Mouse (Mus musculus) embryo, embryonic 11.5 days (tissue): ENCODE data around the gene 1700028P14Rik.

ENCODE experiments used
- DNase-seq: peaks from one replicate; pipeline ENCODE4 v3.0.0-alpha.2; 2012; ENCODE audit warnings: low read depth, low spot score

The 1700028P14Rik gene

DNA sequence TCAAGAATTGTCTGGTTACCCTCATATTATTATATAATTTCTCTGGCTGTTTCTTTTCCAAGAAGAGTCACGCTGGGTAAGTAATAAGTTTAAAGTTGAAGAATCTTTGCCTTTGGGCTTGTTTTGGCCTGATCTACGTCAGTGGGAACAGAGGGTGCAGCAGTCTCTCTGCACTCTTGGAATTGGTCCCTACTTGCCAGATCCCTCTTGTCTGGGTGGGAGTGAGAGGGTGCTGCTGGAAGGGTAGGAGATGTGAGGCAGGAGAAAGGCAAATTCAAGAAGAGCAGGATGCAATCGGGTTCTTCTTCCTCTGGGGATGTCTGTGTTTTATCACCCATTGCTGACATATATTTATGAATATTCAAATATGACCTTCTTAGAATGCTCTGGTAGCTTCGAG is 42.9 kb downstream of the 1700028P14Rik start:
- DNase-seq, result no peak

DNA sequence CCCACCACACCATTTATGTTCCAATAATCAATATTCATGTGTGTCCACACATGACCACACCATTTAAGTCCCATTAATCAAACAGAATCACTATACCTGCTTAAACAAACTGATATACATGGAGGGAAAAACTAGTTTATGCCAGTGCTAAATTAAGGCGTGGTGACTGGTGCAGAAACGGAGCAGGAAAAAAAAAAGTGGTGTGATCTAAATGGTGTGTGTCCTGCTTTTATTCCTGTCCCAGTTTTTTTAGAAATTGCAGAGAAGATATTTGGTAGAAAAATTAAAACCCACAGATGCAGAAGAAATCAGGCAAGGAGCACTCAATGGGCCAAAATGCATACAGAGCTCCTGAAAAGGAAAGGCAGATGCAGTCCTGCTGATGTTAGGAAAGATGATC is 44.7 kb downstream of the 1700028P14Rik start:
- DNase-seq, result no peak

DNA sequence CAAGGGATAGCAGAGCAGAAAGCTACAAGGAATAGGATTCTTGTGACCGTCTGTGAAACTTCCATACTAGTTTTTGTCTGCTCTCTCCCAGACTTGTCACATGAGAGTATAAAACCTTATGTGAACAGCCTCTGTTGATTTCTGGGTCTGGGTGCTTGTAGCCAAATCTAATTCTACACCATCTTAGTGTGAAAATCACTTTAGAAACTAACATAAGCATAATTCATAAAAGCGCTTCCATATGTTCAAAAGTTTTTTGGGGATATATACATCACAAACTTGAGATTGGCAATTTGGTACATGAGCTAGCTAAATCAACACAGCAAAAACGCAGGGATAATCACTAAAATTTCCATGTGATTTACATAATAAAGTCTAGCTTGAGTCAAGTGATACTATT is 57.7 kb downstream of the 1700028P14Rik start:
- no peak for DNase-seq

DNA sequence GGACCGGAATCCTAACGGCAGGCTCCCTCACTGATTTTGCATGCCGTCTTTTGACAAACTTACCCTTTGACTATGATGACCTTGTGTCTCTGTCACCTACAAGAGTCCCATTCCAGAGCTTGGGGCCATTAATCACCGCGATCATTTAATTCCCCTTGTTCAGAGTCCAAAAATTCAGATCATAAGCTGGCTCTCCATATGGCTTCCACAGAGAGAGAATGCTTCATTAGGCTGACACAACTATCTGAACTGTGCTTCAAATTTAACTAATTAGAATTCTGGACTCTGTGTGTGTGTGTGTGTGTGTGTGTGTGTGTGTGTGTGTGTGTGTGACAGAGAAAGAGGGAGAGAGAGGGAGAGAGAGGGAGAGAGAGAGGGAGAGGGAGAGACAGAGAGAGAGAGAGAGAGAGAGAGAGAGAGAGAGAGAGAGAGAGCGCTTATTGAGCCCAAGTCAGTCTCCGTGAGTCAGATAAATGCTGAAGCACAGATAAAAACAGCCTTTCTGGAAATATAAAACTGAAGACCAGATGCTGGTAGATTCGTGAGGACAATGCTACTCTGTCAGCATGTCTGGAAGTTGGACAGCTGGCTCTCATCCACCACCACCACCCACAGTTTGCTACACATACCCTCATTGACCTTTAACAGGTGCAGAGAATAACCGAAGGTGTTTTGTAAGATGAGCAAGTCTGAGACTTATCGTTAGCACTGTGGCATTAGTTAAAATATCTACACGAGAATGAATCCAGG is 73.8 kb downstream of the 1700028P14Rik start:
- no peak for DNase-seq

DNA sequence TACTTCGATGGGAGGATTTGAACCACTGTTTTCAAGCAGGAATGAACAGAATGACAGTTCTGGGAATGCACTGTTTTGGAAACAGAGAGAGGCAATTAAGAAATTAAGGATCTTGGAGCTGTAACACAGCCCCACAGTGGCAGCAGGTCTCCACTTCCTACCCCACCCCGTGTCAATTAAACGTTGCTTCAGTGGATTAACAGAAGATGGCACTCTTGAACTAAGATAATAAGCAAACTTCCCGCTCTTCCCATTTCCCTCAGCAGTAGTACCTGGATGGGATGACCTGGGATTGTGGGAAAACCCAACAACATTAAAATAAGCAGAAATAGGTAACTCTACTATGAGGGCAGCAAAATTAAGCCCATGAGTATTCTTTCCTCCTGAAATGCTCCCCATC is 75.9 kb downstream of the 1700028P14Rik start:
- DNase-seq, result no peak

DNA sequence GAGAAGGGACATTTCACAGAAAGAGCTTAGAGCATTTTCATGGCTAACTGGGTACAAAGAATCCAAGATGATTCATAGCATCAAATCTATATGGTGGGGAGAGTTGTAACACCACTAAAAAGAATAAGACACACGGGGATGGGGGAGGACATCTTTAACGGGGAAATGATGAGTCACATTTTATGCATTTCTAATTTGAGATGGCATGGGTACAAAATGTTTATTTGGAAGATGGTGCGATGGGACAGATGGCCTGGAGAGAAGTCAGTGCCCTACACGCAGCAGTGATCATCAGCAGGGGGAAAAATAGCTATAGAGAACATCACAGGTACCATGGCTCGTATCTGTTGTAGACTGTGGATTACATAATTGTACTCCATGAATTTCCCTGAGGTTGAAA is 88.9 kb downstream of the 1700028P14Rik start:
- DNase-seq, result no peak

DNA sequence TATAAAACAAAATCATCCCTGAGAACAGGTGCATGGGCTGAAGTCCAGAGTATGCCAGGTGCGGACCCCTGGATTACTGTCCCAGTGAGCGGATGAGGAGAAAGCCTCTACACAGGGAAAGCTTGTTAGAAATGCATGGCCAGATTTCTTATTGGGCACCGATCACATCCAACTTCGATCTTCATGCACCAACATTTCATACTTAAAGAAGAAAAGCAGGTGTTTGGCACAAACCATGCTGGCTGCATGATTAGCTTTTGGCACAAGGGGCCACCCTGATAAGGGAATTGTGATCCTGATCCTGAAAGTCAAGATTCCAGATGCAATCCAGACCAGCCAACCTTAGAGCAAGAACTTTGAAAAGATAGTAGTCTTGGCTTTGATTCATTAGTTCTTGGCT is 90.0 kb downstream of the 1700028P14Rik start:
- DNase-seq, result no peak

DNA sequence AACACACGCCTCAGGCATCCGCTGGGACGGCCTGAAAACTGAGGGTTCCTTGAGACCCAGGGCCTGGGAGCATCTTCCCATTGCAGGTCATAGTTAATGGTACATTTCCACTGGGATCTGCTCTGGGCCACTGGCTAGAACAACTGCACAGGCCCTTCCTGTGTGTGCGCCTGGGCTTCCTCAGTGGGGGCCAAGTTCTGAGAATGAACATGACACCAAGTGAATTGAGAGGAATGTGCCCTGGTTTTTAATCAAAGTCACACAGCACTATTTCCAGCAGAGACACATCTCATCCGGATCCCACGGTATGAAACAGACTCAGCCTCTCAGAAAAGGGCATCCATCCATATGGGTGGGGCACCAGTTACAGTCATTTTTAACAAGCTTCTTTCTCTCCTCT is 90.6 kb downstream of the 1700028P14Rik start:
- no peak for DNase-seq

DNA sequence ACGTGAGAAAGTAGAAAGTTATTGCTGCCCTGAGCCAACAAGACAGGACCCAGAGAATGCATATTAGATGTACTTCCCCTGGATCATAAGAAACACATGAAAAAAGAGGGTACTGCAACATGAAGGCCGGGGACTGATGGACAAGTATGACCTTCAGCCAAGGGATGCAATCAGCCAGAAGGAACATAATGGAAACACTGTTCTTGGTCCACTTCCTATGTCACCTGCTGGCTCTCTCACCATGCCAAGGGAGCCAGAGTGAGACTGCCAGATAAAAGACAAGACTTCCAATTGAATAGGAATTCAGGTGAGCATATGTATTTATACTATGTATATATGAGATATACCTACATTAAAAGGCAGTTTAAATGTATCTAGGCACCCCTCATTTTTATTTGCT is 99.2 kb downstream of the 1700028P14Rik start:
- no peak for DNase-seq

DNA sequence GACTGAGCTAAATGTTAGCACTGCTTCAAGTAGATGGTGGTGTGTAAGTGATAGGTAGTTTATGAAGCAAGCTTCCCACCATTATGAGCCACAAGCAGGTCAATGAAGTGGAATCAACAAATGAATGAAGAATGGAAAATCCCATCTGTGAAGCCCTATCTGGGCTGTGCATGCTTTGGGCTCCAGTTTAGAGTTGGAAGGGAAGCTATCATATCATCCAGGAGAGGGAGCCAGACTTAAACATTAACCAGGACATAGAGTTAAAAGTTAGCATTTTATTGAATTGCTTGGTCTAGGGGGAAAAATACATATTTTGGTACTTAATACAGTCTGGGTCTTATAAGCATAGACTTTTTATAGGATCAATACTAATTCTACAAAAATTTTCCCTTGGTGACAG is 107.0 kb downstream of the 1700028P14Rik start:
- DNase-seq, result no peak

DNA sequence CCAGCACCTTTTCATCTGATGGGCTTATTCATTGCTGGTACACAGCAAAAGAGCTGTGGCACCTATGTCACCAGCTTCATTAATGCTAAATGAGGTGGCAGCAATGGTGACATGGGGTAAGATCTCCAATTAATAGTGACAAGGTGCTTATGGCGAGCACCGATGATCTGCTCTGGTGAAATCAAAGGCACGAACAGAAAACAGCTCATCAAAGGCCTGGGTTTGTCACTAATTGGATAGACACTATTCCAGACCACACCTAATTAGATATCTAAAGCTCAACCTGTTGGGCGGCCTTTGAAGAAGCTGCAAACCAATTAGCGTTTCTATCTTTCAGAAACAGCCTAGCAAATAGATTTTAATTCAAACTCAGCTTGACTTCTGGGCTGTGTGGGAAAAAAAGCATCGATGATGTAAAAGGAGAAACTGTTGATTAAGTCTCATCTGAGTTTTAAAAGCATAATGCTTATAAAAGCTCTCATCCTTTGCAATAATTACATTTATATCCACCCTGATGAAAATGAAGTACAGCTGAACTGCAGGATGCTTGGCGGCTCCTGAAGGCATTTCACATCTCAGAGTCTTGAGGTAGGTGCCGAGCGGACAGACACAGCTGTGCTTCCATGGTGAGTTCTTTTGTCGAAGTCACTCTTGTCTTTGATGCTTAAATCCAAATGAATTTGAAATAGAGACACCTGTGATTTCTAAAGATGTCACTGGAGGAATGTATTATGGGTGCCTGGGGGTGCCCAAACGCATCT is 109.2 kb downstream of the 1700028P14Rik start:
- no peak for DNase-seq

DNA sequence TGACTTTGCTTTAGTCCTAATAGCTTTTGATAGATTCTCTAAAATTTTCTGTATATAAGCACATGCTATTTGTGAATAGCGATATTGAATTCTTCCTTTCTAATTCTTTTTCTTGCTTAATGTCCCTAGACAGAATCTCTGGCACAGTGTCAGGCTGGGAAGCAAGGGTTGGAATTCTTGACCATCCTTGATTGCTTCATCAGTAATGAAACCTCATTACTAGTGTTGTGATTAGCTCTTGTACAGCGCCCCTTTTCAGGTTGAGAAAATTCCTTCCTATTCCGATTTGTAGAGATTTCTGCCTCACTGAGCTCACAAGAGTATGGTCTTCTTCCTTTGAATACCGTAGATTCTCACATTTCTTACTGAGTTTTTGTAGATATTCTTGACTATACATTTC is 109.9 kb downstream of the 1700028P14Rik start:
- DNase-seq, result no peak

DNA sequence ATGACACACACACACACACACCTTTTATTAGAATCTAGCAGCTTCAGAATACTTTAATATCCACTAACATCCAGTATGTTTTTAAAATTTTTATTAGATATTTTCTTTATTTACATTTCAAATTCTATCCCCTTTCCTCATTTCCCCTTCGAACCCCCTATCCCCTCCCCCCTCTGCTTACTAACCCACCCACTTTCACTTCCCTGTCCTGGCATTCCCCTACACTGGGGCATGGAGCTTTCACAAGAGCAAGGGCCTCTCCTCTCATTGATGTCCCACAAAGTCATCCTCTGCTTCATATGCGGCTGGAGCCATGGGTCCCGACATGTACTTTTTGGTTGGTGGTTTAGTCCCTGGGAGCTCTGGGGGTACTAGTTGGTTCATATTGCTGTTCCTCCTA is 116.9 kb downstream of the 1700028P14Rik start:
- DNase-seq, result no peak

DNA sequence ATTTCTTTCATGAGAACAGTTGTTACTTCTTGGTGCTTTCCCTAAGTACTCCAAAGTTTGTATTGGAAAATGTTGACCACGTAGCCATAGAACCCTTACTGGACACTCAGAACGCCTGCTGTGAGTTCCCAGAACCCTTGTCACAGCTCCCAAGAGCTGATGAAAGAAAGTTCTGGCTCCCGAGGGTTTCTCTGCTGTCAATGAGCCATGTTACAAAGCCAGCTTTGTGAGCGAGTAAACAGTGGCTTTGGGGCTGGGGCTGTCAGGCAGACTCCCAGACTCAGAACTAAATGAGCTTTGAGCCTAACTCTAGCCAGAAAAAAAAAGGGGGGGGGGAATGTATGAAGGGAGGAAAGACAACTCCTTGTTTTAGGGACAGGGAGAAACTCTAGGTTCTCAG is 120.7 kb downstream of the 1700028P14Rik start:
- DNase-seq, result no peak

DNA sequence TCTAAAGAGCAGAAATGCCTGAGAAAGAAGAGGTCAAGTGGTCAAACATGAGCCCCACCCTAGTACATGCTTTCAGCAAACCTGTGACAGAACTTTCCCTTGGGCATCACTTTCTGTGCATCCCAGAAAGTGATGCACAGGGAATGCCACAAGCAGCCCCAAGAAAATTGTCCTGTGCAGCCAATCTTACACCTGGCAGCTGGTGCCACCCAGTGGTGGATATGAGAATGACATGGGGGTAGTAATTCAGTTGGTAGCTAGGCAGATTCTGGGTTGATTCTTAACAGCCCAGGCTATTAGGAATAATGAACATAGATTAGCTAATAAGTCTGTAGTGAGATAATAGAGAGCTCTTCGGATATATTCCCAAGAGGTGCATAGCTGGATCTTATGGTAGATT is 128.9 kb downstream of the 1700028P14Rik start:
- peak; percentile 56 for DNase-seq

DNA sequence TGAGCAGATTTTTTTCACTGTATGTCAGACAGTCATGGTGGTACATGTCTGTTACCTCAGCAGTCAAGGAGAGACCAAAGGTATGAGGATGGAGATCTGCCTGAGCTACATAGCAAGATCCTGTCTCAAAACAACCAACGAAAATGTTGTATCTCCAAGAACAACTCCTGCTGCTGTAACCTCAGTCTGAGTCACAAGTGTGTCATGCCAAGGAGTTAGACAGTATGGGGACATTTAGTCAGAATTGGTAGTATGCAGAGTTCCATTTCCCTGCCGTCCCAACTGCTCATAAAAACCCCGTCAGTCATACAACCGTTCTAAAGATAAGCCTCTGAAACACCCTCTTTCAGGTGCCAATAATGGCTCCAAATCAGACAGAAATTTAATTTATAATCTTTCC is 130.8 kb downstream of the 1700028P14Rik start:
- no peak for DNase-seq

DNA sequence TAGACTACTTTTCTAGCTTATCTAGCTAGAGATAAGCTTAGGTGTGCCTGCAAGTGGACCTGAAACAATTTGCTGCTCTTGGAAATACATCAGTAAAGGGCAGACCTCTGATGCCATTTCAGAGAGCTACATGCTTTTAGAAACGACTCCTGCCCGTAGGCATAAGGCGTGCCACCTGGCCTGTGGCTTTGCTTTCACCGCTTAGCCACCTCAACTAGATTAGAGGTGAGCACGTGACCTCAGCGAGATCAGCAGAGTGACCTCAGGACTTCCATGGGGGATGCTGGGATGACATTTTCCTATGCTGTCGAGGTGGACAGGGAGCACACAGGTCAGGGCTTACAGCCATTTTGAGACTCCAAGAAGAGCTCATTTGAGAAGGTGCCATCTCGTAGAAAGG is 131.5 kb downstream of the 1700028P14Rik start:
- no peak for DNase-seq

DNA sequence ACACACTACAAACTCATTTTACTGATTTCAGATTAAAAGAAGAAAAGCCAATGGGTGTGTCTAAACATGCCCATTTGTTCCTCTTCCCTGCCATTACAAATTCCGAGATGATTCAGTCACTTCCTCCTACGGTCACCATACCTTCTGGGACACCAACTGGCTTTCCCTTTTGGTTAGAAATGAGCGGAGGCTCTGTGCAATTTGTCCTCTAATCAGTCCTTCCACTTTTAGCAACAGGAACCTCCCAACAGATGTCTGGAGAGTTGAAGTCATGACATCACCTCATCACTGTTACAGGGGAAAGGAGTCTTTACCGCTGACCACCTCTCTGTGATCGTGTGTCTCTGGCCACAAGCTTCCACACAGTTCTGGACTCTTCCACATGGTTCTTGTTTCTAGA is 132.0 kb downstream of the 1700028P14Rik start:
- no peak for DNase-seq

DNA sequence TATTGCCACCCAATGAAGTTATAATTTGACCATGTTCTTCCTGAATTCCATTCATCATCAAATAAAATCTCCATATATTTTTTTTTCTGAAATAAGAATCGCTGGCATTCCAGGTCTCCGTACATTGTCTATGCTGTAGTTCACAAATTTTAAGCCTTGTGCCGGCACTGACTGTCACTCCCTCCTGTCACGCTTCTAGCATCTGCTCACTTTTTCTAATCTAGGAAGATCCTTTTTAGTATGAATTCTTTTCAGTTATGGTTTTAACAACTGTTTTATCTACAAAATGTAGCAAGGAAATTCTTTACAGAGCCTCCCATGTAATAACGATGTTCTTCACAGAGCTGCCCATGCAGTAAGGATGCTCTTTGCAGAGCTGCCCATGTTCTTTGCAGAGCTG is 134.1 kb downstream of the 1700028P14Rik start:
- DNase-seq, result no peak

DNA sequence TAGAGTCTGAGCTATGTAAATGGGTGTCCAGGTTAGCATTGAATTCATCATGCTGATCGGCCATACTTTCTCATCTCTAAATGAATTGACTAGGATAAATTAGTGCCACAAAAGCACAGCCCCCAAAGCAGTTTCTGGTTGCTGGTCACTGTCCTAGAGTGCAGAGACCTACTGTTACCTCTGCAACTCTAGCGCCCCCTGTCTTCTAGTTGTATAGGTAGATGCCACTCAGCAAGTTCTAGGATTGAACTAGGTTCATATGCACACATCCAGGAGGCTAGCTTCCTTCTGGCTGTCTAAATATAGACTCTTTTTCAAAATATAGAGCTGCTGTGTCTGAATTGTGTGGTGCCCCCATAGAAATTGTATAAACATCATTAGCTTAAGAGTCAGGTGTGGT is 141.3 kb downstream of the 1700028P14Rik start:
- no peak for DNase-seq
